Mouse (Mus musculus) lung, postnatal 0 days (tissue): ENCODE measurements around the gene Epb41l1. TPM values are rescaled to one million over a fixed set of nuclear protein-coding genes. Genes with fewer than 3 reads are reported as not detected.

Source experiments
- ATAC-seq: fragments of 200-750 bp; cut with Nextera tagmentation; 2 replicates; pipeline ENCODE4 v1.8.0; 2017; ENCODE audit warnings: moderate library complexity
- DNase-seq: peaks from one replicate; pipeline ENCODE4 v3.0.0-alpha.2; 2016; ENCODE audit warnings: low spot score
- H3K27ac ChIP-seq: fragments of 300-500 bp; sonication (generic); 2 replicates; pipeline ENCODE4 v1.5.1; 2014; ENCODE audit warnings: antibody characterized with exemption, mild to moderate bottlenecking, low read length, mixed read lengths
- H3K27me3 ChIP-seq: fragments of 300-500 bp; sonication (generic); replicated peaks from 2 replicates; pipeline ENCODE4 v1.6.1; 2014; ENCODE audit warnings: low read length, mixed read lengths; ENCODE audit not compliant: insufficient read depth
- H3K36me3 ChIP-seq: fragments of 300-500 bp; sonication (generic); 2 replicates; pipeline ENCODE4 v1.6.1; 2014; ENCODE audit warnings: low read length, mixed read lengths; ENCODE audit not compliant: insufficient read depth
- H3K4me1 ChIP-seq: fragments of 300-500 bp; sonication (generic); 2 replicates; pipeline ENCODE4 v1.6.1; 2014; ENCODE audit warnings: antibody characterized with exemption, low read depth, low read length, mixed read lengths; ENCODE audit not compliant: insufficient read depth
- H3K4me2 ChIP-seq: fragments of 300-500 bp; sonication (generic); replicated peaks from 2 replicates; pipeline ENCODE4 v1.6.1; 2014; ENCODE audit warnings: low read depth, mild to moderate bottlenecking, low read length, moderate library complexity, mixed read lengths
- H3K4me3 ChIP-seq: fragments of 300-500 bp; sonication (generic); 2 replicates; pipeline ENCODE4 v1.5.1; 2014; ENCODE audit warnings: low read depth, low read length
- H3K9ac ChIP-seq: fragments of 300-500 bp; sonication (generic); replicated peaks from 2 replicates; pipeline ENCODE4 v1.6.1; 2014; ENCODE audit warnings: low read depth, mild to moderate bottlenecking
- H3K9me3 ChIP-seq: fragments of 300-500 bp; sonication (generic); 2 replicates; pipeline ENCODE4 v1.6.1; 2016; ENCODE audit warnings: low read length, mixed read lengths
- CTCF ChIP-seq: IDR thresholded peaks from 2 replicates; pipeline ENCODE4 v1.5.1; 2016; ENCODE audit warnings: antibody characterized with exemption, mild to moderate bottlenecking
- EP300 ChIP-seq: IDR thresholded peaks from 2 replicates; pipeline ENCODE4 v1.6.1; 2016; ENCODE audit warnings: antibody characterized with exemption, mild to moderate bottlenecking, control low read depth
- WGBS: fragments of 180-500 bp; shearing (Covaris S2); extraction: QIAGEN DNeasy Blood & Tissue Kit; methylation state at CpG from one replicate; pipeline ENCODE4 v1.1.7; 2014; 5-methylcytosine and 5-hydroxymethylcytosine counted together
- polyA plus RNA-seq: library from polyadenylated mRNA; unstranded; fragments of >200 nt; fragmentation: Nextera tagmentation; extraction: Ambion mirVana; gene quantifications from 2 replicates; pipeline ENCODE4 v1.2.1, GENCODE M21; 2015

Gene Epb41l1
- polyA plus RNA-seq, 1 experiment from 2014 or later = 1.2 TPM

DNA sequence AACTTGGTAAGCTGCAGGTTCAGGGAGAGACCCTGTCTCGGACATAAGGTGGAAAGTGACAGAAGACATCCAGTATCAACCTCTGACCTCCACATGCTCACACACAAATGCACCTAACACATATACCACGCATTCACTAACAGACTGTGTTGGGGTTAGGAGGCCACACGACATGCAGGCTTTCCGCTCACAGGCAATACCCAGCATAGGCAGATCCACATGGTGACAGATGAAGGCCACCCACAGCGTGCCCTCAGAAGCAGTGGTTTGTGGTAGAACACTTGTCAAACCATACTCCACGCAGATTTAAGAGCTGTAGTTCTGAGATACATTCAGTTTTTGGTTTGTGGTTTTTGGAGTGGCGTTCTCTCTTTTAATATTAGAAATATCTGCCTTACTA lies 147.9 kb downstream of the Epb41l1 start:
- Histone ChIP-seq H3K4me2 (no peak overlapping the region), H3K27ac (no peak overlapping the region), H3K36me3 (peaks cover 14% of the 10 kb centered on the region), H3K27me3 (no peaks in the 10 kb centered on the region), H3K9me3 (no peaks in the 10 kb centered on the region), H3K4me3 (no peak overlapping the region), H3K4me1 (no peaks in the 10 kb centered on the region), H3K9ac (no peak overlapping the region)
- 86% methylated on average over 7 of the region's 7 CpGs for WGBS
- no peak for ATAC-seq
- no peak for TF ChIP-seq EP300
- no peak for TF ChIP-seq CTCF
- no peak for DNase-seq

DNA sequence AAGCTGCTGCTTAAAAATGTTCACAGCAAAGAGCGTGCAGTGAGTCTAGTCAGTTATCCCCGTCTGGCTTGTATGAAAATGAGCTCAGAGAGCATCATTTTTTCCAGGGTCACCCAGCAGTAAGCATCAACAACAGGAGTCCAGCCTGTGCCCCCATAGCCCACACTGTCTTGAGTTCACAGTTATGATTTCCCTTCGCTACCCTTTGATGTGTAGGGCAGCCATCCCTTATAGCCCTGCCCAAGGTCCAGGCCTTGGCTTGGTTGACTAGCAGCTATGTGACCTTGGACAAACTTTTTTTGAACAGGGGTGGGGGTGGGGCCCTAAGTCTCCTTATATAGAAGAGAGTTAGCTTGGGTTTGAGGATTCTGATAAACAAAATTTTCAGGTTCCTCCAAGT lies 148.6 kb downstream of the Epb41l1 start:
- ATAC-seq (no peak), DNase-seq (no peak)
- 89% methylated on average over 3 of the region's 3 CpGs for WGBS
- Histone ChIP-seq H3K27ac (no peak overlapping the region), H3K9me3 (no peaks in the 10 kb centered on the region), H3K9ac (no peak overlapping the region), H3K4me2 (no peak overlapping the region), H3K4me1 (no peaks in the 10 kb centered on the region), H3K27me3 (no peaks in the 10 kb centered on the region), H3K4me3 (no peak overlapping the region), H3K36me3 (peaks cover 14% of the 10 kb centered on the region)
- TF ChIP-seq CTCF (no peak), EP300 (no peak)

DNA sequence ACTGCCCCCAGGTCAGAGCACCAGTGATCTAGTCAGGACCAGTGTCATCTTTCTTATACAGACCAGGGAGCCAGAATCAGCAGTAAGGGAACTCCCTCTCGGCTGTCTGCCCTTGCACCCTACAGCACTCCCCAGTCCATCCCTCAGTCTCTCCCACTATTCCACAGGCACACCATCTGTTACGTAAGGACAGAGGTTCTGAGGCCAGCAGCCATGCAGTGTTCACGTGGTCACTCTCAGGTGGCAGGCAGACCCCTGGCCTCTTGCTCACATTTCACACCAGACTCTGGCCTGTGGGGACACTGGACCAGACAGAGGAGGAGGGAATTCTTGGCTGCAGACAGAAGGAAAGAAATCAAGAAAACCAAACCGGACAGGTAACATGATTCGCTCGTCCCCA lies 150.8 kb downstream of the Epb41l1 start:
- no peak for ATAC-seq
- Histone ChIP-seq H3K4me2 (no peak overlapping the region), H3K9ac (no peak overlapping the region), H3K4me3 (no peak overlapping the region), H3K27ac (no peak overlapping the region), H3K36me3 (peaks cover 14% of the 10 kb centered on the region), H3K27me3 (no peaks in the 10 kb centered on the region), H3K4me1 (no peaks in the 10 kb centered on the region), H3K9me3 (no peaks in the 10 kb centered on the region)
- WGBS = 65% methylated on average over 6 of the region's 6 CpGs
- TF ChIP-seq EP300 (no peak), CTCF (no peak)
- DNase-seq = no peak

DNA sequence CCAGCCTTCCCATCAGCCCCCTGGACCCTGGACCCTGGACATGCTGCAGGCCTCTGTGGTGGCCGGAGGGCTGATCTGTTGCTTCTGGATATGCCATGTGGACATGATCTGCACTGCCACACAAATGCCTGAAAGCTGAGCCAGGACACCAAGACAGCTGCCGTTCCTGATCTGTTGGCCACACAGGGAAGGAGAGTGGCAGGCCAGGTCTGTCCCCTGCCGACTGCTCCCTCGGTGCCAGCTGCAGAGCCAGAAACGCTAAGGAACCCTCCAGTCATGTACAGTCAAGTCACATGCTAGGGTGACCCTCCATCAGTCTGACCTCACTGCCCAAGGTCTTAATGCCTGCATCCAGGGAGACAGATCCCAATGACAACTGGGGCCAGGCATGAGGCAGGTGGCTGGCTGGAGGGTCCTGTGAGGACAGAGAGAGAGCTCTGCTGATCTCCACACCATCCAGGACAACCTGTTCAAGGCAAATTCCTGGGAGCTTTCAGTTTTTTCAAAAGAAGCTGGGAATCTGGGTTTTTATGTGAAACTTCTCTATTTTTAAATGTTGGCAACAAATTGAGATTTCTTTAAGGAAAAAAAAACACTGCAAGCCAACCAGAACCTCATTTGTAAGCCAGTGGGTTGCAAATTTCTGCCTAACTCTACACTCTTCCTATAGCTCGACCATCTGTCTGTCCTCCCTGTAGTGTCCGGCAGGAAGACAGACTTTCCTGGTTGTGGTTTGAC lies 156.3 kb downstream of the Epb41l1 start:
- no peak overlapping the region for H3K4me2 ChIP-seq
- DNase-seq = no peak
- H3K36me3 ChIP-seq = no peaks in the 10 kb centered on the region
- WGBS = 72% methylated on average over 7 of the region's 7 CpGs
- H3K9ac ChIP-seq = no peak overlapping the region
- H3K9me3 ChIP-seq = no peaks in the 10 kb centered on the region
- no peak overlapping the region for H3K27ac ChIP-seq
- H3K4me1 ChIP-seq = no peaks in the 10 kb centered on the region
- no peak for TF ChIP-seq CTCF
- no peak for TF ChIP-seq EP300
- ATAC-seq = no peak
- H3K27me3 ChIP-seq = 0 out of 2 replicates have a peak, but pooled peaks cover 3% of the 10 kb centered on the region
- no peak overlapping the region for H3K4me3 ChIP-seq

DNA sequence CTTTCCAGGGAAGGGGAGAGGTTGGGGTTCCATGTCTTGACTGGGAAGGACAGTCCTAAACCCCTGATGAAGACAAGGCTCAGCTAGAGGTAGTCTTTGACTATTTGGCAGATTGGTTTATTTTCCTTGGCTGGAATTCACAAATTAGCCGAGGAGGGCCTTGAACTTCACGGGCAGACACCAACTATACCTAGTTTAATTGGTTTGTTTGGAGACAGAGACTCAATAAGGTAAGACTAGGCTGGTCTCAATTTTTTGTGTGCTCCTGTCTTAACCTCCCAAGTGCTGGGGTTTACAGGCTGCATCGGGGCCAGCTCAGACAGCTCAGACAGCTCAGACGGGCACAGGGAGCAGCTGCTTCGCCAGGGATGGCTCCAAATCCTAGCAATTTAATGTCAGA lies 159.8 kb downstream of the Epb41l1 start:
- ATAC-seq (no peak), DNase-seq (no peak)
- H3K4me3 ChIP-seq = no peak overlapping the region
- H3K4me2 ChIP-seq = no peak overlapping the region
- TF ChIP-seq CTCF = no peak
- no peak for TF ChIP-seq EP300
- no peak overlapping the region for H3K27ac ChIP-seq
- no peaks in the 10 kb centered on the region for H3K4me1 ChIP-seq
- H3K9me3 ChIP-seq = no peaks in the 10 kb centered on the region
- H3K9ac ChIP-seq = no peak overlapping the region
- H3K27me3 ChIP-seq = 0 out of 2 replicates have a peak, but pooled peaks cover 3% of the 10 kb centered on the region
- 67% methylated on average over 5 of the region's 5 CpGs for WGBS
- no peaks in the 10 kb centered on the region for H3K36me3 ChIP-seq

DNA sequence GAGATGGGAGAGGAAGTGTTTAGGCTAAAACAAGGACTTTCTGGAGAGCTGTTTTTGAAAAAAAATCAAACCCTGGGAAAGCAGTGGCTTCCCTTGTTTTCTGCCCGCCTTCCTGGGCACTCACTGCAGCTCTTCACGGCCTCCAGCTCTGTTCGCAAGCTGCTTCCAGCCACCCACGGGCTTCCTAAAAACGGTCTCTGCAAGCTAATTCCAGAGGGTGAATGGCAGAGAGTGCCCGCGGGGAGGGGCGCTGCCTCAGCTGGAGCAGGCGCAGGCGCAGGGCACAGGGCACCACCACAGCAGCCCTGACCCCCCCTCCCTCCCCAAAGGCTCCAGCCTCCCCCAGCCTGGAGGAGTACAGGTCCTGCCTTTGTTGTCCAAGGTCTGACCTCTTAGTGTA lies 160.5 kb downstream of the Epb41l1 start:
- H3K4me2 ChIP-seq = no peak overlapping the region
- H3K4me3 ChIP-seq = no peak overlapping the region
- DNase-seq = no peak
- 0 out of 2 replicates have a peak, but pooled peaks cover 3% of the 10 kb centered on the region for H3K27me3 ChIP-seq
- TF ChIP-seq CTCF (no peak), EP300 (no peak)
- no peaks in the 10 kb centered on the region for H3K9me3 ChIP-seq
- H3K9ac ChIP-seq = no peak overlapping the region
- H3K36me3 ChIP-seq = no peaks in the 10 kb centered on the region
- no peak for ATAC-seq
- H3K4me1 ChIP-seq = no peaks in the 10 kb centered on the region
- WGBS = 43% methylated on average over 10 of the region's 10 CpGs
- H3K27ac ChIP-seq = no peak overlapping the region
